Mouse (Mus musculus): ENCODE data around the gene H2-Ab1. TPM values are rescaled to one million over a fixed set of nuclear protein-coding genes. Genes with fewer than 3 reads are reported as not detected.

H2-Ab1 gene
- total RNA-seq, 2 experiments from 2014 or later, result 36.6 to 43.8 TPM

GRCm38 (mm10) chr17:34281836-34282235 lies 24.3 kb downstream of the H2-Ab1 start:
- DNase-seq, result no peak

DNA sequence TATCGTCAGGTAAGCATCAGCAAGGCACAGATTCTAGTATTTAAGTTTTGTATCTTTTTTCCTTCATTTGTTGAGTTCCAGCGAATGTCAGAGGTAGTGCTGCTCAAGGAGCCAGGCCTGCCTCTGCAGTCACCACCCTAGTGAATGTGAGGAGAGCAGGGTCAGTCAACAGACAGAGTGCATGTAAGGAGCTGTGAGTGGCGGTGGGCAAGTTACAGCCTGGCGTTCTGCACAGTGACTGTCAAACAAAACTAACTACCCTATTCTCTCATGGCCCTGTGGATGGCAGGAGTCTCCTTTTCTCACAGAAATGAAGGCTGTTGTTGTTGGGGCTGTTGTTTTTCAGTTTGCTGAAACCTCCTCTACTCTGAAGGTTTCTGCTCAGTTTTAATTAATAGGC lies 27.9 kb downstream of the H2-Ab1 start:
- no peak for DNase-seq

DNA sequence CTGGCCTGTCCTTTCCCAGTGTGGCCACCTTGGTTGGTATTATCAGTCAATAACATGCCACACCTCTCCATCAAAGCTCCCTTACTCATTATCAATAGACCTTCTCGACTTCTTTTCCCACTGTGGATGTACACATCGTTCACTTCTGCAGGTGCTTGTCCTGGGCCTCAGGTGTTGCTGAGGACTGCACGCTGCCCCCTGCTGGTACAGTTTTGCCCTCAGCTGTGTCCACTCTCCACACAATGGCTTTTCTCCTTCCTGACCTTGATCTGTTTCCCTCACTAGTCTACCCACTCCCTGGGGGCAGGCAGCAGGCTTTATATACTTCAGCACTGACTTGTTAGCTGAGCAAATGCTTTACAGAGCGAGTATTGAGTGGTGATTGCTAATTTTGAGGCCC lies 28.4 kb downstream of the H2-Ab1 start:
- no peak for DNase-seq

DNA sequence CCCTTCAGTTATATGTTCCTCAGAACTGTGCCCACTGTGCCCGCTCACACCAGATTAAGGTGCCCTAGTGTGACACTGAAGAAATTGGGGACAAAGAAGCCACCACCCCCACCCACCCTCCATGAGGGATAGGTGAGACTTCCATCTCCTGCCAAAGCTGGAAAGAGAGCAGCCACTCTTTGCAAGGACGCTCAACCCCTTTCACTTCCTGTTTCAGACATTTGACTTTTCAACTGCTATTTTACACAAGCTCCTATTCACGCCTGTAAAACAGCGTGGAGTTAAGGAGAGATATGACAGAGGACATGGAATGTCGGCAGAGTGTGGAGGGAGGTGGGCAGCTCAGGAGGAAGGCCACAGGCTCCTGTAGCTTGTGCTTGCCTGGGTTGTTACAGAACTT lies 29.0 kb downstream of the H2-Ab1 start:
- no peak for DNase-seq

GRCm38 (mm10) chr17:34286999-34287398 lies 29.5 kb downstream of the H2-Ab1 start:
- no peak for DNase-seq

DNA sequence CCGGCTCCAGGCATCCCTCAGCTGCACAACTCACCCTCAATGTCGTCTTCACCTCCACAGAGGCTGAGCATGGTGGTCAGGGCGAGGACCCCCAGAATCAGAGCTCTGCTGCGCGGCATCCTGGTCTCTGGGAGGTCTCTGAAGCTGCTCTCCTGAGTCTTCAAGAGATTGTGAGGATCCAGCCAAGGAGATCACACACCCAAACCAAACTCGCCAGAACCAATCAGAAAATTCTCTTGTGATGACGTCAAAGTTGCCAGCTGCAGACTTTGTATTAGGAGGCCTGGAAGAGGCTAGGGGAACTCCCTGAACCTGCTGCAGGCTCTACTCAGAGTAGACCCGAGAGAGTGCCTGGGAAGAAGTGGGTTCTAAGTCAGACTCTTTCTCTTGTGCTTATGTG lies 30.2 kb downstream of the H2-Ab1 start, which contains the start of gene H2-Aa:
TSS of gene H2-Aa (minus strand) at position 176 of the 400 bp plus-strand sequence.
- peak; percentile 91 to 93 for DNase-seq

- no peak for DNase-seq
Observed at GRCm38 (mm10) chr17:34288131-34288530, 30.6 kb downstream of the H2-Ab1 start.

DNA sequence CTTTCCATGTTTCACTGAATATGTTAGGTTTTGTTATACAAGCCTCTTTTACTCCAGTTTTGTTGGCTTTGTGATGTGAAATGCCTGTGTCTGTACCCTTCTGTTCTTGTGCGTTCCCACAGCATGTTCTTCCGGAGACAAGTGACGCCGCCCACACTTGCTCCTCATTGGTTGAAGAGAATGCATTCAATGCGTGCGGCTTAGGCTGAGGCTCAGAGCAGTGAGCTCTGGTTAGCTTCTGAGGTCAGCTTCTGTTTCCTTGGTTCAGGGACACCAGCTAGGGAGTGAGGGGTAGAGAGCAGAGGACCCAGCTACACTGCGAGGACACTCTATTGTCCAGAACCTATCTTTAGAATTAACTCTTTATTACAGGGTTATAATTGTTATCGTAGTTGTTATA lies 34.1 kb downstream of the H2-Ab1 start:
- DNase-seq, result peak; percentile 83 to 89

GRCm38 (mm10) chr17:34292570-34292969 lies 35.1 kb downstream of the H2-Ab1 start:
- DNase-seq, result no peak

DNA sequence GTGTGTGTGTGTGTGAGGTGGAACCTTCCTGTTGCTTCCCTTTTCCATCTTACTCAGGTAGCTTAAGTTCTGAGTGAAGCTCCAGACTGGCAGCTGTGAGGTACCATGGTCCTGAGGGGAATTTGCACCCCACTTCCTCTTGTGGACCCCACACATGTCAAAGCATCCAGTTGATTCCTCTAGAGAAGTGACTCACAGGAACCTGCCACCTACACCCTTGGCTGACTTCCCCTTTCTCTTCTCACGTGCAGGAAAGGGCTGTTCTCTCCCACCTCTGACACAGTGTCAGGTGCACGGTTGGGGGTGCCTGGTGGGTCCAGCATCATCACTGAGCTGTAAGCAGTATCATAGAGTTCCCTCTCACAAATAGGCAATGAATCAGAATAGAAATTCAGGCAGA lies 36.0 kb downstream of the H2-Ab1 start:
- peak in 1 of 2 experiments; percentile 29 for DNase-seq

DNA sequence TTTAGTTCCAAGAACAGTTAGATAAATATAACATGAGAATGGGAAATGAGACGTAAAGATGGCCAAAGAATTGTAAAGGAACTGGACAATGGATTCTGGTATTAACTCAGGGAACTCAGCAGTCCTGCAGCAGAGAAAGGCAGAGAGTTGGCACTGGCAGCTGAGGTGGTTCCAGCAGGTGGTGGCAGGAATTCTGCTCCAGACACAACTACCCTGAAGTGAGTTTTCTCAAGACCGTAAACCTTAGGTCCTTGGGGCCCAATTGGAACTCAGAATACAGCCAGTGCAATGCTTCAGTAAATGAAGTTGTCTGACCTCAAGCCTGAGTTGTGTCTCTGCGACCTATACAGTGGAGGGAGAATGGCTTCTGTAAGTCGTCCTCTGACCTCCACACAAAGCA lies 36.8 kb downstream of the H2-Ab1 start:
- no peak for DNase-seq

DNA sequence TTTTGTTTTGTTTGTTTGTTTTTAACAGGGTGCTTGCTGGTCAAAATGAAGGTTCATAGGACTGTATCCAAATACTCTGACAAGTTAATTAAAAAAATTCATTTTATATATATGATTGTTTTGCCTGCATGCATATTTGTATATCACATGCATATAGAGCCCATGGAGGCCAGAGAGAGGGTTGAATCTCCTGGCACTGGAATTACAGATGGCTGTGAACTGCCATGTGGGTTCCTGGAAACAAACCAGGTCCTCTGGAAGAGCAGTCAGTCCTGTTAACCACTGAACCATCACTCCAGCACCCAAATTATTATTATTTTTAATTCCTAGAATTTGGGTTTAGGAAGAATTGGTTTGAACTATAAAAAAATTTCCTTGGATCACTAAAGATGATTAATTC lies 37.8 kb downstream of the H2-Ab1 start:
- DNase-seq, result no peak

GRCm38 (mm10) chr17:34295891-34296794 lies 38.7 kb downstream of the H2-Ab1 start:
- peak; percentile 78 to 82 for DNase-seq

GRCm38 (mm10) chr17:34299356-34299755 lies 41.9 kb downstream of the H2-Ab1 start:
- DNase-seq, result peak in 1 of 2 experiments; percentile 19

- no peak for DNase-seq
Observed at GRCm38 (mm10) chr17:34300071-34300470, 42.6 kb downstream of the H2-Ab1 start.

GRCm38 (mm10) chr17:34300691-34301566 lies 43.4 kb downstream of the H2-Ab1 start:
- peak in 1 of 2 experiments; percentile 43 for DNase-seq

DNA sequence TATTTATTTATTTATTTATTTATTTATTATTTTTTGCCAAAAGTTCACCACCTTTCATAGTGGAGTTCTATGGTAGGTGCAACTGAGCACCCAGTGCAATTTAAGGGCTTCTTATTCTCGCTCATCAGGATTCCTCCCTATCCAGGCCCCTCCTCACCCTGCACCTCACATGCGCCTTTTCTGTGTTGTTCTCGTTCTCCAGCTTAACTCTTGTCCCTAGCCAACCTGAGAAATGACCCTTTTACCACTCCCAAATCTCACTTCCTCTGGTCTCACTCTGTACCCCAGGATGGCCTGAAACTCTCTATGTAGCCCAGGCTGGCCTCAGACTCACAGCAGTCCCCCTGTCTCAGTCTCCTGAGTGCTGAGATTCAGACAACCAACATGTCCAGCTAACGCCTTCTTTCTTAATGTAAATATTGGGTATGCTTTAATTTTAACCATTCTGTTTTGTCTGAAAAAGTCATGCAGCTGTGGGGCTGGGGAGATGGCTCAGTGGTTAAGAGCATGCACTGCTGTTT lies 44.2 kb downstream of the H2-Ab1 start:
- DNase-seq, result no peak

DNA sequence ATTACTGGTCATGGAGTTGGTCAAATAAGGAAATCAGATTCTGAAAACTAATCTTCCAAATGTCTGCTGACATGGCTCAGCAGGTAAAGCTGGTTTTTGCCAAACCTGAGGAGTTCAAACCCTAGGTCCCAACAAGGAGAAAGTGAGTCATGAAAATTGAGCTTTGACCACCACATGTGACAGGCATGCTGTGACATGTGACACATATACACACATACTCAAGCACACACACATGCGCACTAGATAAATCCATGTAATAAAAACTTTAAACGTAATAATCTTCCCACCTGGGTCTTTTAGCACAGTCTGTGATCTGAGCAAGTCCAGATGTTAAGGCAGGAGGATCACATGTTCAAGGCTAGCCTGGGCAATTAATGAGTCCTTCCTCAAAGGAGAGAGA lies 46.3 kb downstream of the H2-Ab1 start:
- DNase-seq, result no peak

DNA sequence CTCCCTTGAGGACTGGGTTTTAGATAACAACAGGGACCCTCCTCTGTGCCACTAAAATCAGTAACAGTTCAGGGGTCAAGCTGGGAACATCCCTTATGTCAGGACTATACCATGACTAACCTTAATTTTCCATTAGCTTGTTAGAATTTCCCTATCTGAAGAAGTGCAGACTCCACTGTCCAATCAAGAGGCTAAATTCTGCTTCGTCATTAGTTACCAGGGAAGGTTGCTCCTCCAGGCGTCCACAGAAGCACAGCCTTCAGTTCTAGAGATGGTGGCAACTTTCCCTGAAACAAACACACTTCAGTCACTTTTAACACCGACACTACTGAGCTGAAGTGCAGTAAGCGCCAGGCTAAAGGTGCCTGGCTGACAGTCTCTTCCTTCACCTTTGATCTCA lies 47.3 kb downstream of the H2-Ab1 start:
- peak; percentile 86 to 89 for DNase-seq

DNA sequence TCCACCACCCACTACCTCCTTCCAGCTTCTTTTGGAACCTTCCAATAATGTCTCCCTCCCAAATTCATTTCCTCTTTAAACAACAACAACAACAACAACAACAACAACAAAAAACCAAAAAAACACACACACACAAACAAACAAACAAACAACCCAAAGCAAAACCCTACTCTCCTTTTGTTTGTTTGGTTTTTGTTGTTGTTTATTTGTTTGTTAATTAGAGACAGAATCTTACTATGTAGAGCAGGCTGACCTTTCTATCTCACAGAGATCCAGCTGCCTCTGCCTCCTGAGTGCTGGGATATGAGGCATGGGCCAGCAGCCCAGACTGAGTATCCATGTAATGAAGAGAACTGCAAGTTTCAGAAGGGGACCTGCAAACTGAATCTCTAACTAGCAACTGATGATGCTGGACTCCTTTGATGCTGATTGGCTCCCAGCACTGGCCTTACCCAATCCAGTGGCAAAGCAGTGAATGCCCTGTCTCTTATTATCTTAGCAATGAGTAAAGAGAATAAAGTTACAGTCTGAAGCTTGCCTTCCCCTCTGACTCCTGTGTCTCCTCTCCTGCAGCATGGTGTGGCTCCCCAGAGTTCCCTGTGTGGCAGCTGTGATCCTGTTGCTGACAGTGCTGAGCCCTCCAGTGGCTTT lies 48.0 kb downstream of the H2-Ab1 start, which contains the start of gene H2-Eb1:
TSS of gene H2-Eb1 (plus strand) at position 488 of the 651 bp plus-strand sequence.
- peak; percentile 89 to 92 for DNase-seq

DNA sequence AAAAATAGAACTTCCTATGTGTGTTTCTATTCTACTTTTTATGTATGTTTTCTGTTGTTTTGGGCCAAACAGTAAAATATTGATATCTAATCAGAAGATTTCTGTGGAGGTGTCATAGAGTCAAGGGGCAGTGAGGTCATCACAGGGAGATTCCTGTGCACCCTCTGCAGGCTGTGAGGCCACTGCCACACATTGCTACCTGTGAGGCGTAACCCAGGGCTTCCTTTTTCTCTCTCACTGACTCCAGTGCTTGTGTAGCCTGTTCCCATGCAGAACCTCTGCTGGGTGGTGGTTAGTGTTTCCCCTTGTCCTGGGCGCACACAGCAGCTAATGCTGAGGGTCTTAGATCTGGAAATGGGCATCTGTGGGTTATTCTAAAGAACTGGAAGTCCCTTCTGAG lies 48.9 kb downstream of the H2-Ab1 start:
- no peak for DNase-seq

DNA sequence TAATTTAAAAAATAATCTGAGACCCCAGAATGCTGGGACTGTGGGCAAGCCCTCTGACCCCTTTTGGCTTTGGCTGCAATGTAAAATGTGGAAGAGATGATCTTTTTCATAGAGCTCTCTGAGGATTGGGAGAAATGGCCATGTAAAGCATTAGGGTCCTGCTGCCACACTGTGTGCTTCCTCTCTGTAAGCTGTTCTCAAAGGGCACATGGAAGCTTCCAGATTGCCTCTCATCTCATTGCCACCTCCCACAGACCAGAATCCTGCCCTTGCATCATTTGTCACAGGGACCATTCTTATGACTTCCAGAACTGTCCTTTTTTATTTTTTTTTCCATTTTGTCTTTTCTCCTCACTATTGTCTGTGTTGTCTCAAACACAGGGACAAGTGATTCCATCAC lies 49.7 kb downstream of the H2-Ab1 start:
- DNase-seq, result no peak

Data from heart, adult 18-20 months (tissue).